Mouse (Mus musculus): ENCODE measurements around the gene Mthfd2l.

The Mthfd2l gene

GRCm38 (mm10) chr5:90930971-90931851, at the start of gene Mthfd2l:
TSS of gene Mthfd2l (plus strand) at chr5:90931117.
- peak; percentile 85 to 86 for DNase-seq (ENCODE audit: low spot score in 2 of 2)

- no peak for DNase-seq (ENCODE audit: low spot score in 2 of 2)
Observed at GRCm38 (mm10) chr5:90881682-90882081, 49.2 kb upstream of the Mthfd2l start.

DNA sequence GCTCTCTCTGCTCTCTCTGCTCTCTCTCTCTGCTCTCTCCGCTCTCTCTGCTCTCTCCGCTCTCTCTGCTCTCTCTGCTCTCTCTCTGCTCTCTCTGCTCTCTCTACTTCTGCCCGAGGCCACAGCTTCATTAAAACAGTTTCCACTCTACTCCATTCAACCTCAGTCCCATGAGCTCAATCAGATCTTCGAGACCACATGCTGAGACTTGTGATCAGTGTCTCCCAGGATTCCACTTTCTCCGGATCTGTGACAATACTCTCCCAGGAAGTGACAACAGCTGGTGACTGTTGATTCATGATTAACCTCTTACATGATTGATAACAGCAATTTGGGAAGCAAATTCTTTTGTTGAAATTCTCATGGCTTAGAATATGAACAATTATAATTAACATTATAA, 48.8 kb upstream of the Mthfd2l start:
- DNase-seq (ENCODE audit: low spot score in 2 of 2): no peak

GRCm38 (mm10) chr5:90884628-90885242, 46.2 kb upstream of the Mthfd2l start:
- DNase-seq (ENCODE audit: low spot score in 2 of 2): no peak

GRCm38 (mm10) chr5:90888661-90889060, 42.3 kb upstream of the Mthfd2l start:
- DNase-seq (ENCODE audit: low spot score in 2 of 2): no peak

GRCm38 (mm10) chr5:90890519-90891463, 40.1 kb upstream of the Mthfd2l start, which contains the start of gene Cxcl1:
TSS of gene Cxcl1 (plus strand) at chr5:90891241.
- DNase-seq (ENCODE audit: low spot score in 2 of 2): peak; percentile 82 to 83

DNA sequence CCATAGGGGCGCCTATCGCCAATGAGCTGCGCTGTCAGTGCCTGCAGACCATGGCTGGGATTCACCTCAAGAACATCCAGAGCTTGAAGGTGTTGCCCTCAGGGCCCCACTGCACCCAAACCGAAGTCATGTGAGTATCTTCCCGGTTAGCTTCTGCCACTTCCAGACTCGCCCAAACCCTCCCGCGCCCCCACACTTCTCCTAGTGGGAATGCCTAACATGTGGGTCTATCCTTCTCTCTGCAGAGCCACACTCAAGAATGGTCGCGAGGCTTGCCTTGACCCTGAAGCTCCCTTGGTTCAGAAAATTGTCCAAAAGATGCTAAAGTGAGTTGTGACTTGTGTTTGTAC, 39.5 kb upstream of the Mthfd2l start:
- no peak for DNase-seq (ENCODE audit: low spot score in 2 of 2)

DNA sequence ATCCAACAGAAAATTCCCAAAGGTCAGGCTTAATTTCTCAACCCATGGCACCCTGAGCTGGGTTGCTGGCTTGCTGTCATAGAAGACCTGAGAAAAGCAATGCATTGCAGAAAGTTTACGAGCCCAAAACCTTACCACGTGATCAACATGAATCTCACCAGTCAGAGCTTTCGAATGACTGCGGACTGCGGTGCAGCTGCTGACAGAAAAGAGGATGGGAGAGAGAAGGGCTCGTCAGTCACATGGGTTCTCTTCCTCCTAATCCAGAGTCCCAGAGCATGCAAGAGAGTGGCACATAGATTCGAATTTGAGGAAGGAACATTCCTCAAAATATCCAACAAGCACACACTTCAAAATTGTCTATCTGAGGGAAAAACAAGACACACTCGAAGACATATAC, 36.7 kb upstream of the Mthfd2l start:
- DNase-seq (ENCODE audit: low spot score in 2 of 2): no peak

GRCm38 (mm10) chr5:90897429-90897828, 33.5 kb upstream of the Mthfd2l start:
- no peak for DNase-seq (ENCODE audit: low spot score in 2 of 2)

DNA sequence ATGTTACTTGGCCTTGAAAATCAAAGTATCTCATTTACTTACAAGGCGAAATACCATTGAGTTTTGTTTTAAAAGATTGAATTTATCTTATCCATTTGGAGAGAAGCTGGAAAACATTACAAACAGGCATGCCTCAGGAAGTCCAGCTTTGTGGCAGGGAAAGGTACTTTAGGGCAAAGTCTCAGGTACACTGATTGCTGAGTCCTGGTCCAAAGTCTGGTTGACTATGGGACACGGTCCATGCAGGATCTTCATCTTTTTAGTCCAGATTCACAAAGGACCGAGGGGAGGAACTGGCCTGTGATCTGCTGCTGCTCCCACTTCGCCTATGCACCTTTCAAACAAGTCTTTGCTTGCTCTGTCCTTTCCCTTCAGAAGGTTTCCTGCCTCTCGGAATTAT, 31.6 kb upstream of the Mthfd2l start:
- no peak for DNase-seq (ENCODE audit: low spot score in 2 of 2)

GRCm38 (mm10) chr5:90900147-90900546, 30.8 kb upstream of the Mthfd2l start:
- DNase-seq (ENCODE audit: low spot score in 2 of 2): peak; percentile 63 to 69

DNA sequence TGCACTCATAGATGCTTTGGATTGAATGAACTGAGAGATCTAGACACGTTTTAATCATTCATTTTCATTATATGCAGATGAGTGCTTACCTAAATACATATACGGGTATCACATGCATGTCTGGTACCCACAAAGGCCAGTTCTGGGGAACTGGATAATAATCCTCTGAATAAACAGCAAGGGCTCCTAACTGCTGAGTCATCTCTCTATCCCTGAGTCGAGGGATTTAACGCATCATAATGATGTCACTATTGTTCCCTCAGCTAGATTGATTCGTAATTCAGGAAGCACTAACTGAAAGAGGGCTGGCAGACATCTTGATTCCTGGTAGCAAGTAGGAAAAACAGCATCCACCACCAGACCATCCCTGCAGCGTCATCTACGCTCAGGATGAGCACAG, 30.2 kb upstream of the Mthfd2l start:
- no peak for DNase-seq (ENCODE audit: low spot score in 2 of 2)

DNA sequence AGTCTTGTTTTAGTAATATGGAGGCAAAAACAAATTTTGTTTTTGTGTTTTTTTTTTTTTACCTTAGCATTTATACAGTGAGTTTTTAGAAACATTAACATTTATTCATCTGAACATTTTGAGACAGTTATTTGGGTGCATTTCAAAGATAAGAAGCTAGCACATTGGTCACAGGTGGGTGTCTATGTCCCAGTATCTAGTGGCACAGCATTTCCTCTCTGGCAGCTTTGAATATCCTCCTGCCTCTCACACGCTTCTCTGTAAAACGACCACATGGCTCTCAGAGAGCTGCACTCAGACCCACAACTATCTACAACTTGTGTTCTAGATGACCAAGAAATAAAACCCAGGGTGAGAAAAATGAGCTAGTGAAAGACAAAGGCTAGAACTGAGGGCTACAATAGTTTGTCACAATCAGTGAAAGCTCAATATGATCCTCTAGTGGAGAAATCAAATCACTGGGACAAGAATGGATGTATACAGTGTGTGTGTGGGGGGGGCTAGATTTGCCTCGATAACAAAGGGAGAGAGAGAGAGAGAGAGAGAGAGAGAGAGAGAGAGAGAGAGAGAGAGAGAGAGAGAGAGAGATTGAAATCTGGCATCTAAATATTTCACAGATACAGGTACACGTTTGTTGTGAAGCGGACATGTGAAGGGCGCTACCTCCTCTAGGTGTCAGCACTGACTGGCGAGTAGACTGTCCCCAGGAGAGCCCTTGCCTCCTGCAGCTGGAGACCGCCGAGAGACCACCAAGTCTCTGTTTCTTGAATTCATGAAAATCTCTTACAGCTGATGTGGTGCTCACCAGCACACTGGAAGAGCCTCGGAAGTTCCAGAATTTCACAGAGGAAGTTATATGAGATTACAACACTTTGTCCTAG, 28.3 kb upstream of the Mthfd2l start:
- no peak for DNase-seq (ENCODE audit: low spot score in 2 of 2)

DNA sequence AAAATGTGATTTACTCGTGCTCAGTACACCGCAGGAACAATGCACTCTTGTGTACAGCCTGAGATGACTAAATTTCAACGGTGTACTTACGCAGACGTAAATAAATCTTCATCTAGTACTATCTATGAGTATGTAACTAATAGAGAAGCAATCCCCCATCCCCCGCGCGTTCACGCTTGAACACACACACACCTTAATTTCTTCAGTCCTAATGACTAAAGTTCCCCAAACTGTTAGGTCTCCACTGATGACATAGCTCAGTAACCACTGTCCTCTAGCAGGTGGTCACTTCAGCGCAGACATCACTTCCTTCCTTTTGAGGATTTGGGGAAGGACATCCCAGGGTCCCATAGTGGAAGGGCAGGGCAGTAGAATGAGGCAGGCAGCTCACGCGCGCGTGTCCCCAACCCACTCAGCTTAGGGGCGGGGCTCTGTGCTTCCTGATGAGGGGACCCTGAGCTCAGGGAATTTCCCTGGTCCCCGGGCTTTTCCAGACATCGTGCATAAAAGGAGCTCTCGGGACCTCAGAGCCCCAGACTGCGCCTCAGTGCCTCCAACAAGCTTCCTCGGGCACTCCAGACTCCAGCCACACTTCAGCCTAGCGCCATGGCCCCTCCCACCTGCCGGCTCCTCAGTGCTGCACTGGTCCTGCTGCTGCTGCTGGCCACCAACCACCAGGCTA, 27.4 kb upstream of the Mthfd2l start, which contains the start of gene Cxcl2:
Gene Cxcl2, plus strand, starts transcription at position 533 of the 682 bp plus-strand sequence.
- peak in 1 of 2 experiments; percentile 45 for DNase-seq (ENCODE audit: low spot score in 2 of 2)

- no peak for DNase-seq (ENCODE audit: low spot score in 2 of 2)
Observed at GRCm38 (mm10) chr5:90908983-90909382, 21.9 kb upstream of the Mthfd2l start.

DNA sequence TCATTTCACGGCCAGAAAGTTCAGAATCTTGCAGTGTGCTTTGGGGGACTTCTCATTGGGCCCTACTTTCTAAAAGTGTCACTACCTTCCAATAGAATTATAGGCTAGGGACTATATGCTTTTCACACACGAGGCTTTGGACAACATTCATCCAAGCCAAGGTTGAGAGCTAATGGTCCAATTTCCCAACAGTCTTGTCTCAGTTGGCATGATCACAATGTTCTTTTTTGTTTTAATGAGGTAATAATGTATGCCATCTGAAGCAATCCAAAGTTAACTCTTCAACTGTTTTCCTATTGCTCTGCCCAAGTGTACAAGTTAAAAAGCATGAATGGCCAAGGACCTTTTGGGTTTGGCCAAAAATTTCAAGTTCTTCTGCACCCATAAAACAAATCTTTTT, 11.4 kb upstream of the Mthfd2l start:
- DNase-seq (ENCODE audit: low spot score in 2 of 2): no peak

- DNase-seq (ENCODE audit: low spot score in 2 of 2): no peak
Observed at GRCm38 (mm10) chr5:90922958-90923357, 8.0 kb upstream of the Mthfd2l start.

DNA sequence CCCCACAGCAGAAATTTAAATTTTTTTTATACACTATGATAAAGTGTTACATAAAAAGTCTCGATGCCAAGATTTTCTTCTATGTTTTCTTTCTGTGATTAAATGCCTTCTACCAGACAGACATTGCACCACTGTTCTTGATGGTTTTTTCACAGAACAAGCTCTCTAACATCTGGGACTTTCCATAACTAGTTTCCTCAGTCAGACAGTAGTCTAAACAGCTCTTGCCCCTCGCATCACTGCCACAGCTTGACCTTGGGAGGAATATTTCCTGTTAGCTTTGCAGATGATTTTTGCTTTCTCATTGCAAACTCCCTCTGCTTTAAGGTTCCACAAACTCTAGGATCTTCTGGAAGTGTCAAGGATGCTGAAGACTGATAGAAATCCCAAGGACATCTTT, 371 bp upstream of the Mthfd2l start:
- no peak for DNase-seq (ENCODE audit: low spot score in 2 of 2)

DNA sequence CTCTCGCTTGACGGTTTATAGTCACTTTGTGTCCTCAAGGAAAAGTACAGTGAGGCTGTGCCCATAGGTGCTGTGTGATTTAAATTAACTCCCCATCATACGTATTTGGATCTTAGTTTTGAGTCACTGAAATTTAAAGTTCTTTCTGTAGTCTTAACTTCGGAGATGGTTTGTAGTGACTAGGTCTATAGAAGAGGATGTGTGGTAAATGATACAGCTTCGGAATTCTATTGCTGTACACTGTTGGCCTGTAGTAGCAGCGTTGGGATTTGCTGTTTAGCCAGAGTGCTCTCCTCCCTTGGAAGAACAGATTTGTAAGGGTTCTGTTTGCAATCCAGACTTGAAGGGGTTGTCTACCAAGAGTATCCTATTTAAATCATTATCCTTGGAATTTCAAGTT, 994 bp downstream of the Mthfd2l start:
- DNase-seq (ENCODE audit: low spot score in 2 of 2): no peak

- no peak for DNase-seq (ENCODE audit: low spot score in 2 of 2)
Observed at GRCm38 (mm10) chr5:90936706-90937105, 5.8 kb downstream of the Mthfd2l start.

All from heart, adult 9 months (tissue).